Mouse (Mus musculus) bone marrow, adult 2 months (tissue): ENCODE data around the gene B4galt5. TPM values are rescaled to one million over a fixed set of nuclear protein-coding genes. Genes with fewer than 3 reads are reported as not detected.

Experiments
- H3K27ac ChIP-seq: fragments of 200-500 bp; 2 replicates; pipeline ENCODE4 v1.5.1; 2012; ENCODE audit warnings: low read depth, mild to moderate bottlenecking, control low read depth, inconsistent platforms, low read length; ENCODE audit not compliant: control insufficient read depth, poor library complexity, insufficient read depth
- H3K4me1 ChIP-seq: fragments of 200-500 bp; 2 replicates; pipeline ENCODE4 v1.6.1; 2011; ENCODE audit warnings: low read length; ENCODE audit not compliant: control insufficient read depth, insufficient read depth
- H3K4me3 ChIP-seq: fragments of 200-500 bp; replicated peaks from 2 replicates; pipeline ENCODE3; 2011; ENCODE audit warnings: mild to moderate bottlenecking, low read depth, low read length, control low read depth; ENCODE audit not compliant: control insufficient read depth
- CTCF ChIP-seq: fragments of 200-500 bp; IDR thresholded peaks from 2 replicates; pipeline ENCODE4 v1.5.1; 2011; ENCODE audit warnings: low read length, control low read depth; ENCODE audit not compliant: control insufficient read depth, insufficient read depth
- POLR2A ChIP-seq: fragments of 200-500 bp; IDR thresholded peaks from 2 replicates; pipeline ENCODE4 v1.6.1; 2011; ENCODE audit warnings: low read depth, mild to moderate bottlenecking, control low read depth, low read length, borderline replicate concordance; ENCODE audit not compliant: control insufficient read depth
- WGBS: fragments of 180-500 bp; shearing (Covaris S2); methylation state at CpG from one replicate; pipeline ENCODE4 v1.1.7; 2018; 5-methylcytosine and 5-hydroxymethylcytosine counted together
- polyA plus RNA-seq: library from polyadenylated mRNA; stranded (reverse); fragments of >200 nt; gene quantifications from 2 replicates; pipeline ENCODE4 v1.2.4, GENCODE M21; 2011; ENCODE audit warnings: low replicate concordance; ENCODE audit not compliant: missing spikeins, insufficient read depth, insufficient read length

The B4galt5 gene
- polyA plus RNA-seq, 1 experiment: 5.7 TPM

DNA sequence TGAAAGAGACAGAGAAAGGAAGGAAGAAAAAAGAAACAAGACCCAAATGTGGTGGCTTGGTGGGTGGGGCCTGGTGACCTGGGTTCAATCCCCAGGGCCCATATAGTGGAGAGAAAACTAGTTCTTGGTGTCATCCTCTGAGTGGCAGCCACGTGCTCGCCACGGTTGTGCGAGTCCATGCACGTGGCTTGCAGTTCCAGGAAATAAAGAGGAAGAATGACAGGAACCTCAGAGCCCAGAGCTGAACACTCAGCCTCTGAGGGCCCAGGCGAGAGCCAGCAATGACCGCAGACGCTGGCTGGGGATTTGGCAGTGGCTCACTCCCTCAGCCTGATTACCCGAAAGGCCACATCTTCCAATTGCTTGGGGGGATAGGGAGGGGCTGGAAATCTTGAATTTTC, 77.9 kb downstream of the B4galt5 start:
- Histone ChIP-seq H3K4me3 (no peak overlapping the region), H3K27ac (no peak overlapping the region), H3K4me1 (no peaks in the 10 kb centered on the region; the same call in 1 of the 2 replicates)
- 38% methylated on average over 9 of the region's 9 CpGs for WGBS
- no peak for TF ChIP-seq CTCF

DNA sequence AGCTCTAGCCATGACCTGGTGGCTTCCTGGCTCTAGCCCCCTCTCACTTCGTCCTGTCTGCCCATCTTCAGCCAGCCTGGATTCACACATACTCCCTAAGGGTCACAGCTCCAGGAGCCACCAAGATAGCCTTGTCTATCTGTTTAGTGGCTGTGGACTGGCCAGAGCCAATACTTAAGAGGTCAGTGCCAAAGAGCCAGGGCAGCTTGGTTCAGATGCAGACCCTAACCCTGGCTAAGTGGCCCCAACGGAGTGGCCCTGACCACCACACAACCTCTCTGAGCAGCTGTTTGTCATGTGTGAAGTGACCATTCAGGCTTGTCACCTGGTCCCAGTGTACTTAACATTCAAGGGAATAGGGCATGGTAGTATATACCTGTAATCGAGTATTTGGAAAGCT, 78.5 kb downstream of the B4galt5 start:
- Histone ChIP-seq H3K4me3 (no peak overlapping the region), H3K4me1 (no peaks in the 10 kb centered on the region; the same call in 1 of the 2 replicates), H3K27ac (no peak overlapping the region)
- no peak for TF ChIP-seq CTCF
- no peak for TF ChIP-seq POLR2A
- WGBS: 82% methylated on average over 3 of the region's 3 CpGs

DNA sequence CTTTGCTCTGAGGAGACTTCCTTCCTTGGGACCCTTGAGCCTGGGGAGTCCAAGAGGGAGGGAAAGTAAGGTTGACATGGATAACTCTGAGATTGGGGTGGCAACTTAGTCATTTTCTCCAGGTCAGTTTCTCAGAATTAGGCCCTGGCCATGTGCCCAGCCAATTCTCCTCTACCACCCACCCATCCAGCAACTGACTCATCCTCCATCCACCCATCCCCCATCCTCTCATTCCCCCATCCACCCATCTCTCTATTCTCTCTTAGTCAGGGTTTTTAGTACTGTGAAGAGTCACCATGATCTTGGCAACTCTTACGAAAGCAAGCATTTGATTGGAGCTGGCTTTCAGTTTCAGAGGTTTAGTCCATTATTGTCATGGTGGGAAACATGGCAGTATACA, 80.3 kb downstream of the B4galt5 start:
- no peak for TF ChIP-seq POLR2A
- TF ChIP-seq CTCF: no peak
- 80% methylated on average over 1 of the region's 1 CpGs for WGBS

DNA sequence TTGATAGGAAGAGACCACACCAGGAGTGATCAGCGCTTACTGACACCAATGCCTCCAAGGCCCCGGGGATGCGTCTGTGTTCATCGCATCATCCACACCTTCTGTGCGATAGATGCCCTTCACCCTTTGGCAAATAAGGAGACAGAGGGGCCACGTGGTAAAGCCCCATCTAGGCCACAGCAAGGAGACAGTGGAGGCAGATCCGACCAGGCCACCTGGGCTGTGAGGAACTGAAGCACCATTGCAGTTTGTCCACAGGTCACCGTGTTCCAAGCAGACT, 80.6 kb downstream of the B4galt5 start:
- Histone ChIP-seq H3K27ac (no peak overlapping the region), H3K4me1 (no peaks in the 10 kb centered on the region; the same call in 1 of the 2 replicates), H3K4me3 (no peak overlapping the region)
- no peak for TF ChIP-seq POLR2A
- TF ChIP-seq CTCF: no peak
- 84% methylated on average over 8 of the region's 8 CpGs for WGBS

More for the DNA sequence above, 80.3 kb downstream of the B4galt5 start:
- Histone ChIP-seq H3K27ac (no peak overlapping the region), H3K4me1 (no peaks in the 10 kb centered on the region; the same call in 1 of the 2 replicates), H3K4me3 (no peak overlapping the region)

DNA sequence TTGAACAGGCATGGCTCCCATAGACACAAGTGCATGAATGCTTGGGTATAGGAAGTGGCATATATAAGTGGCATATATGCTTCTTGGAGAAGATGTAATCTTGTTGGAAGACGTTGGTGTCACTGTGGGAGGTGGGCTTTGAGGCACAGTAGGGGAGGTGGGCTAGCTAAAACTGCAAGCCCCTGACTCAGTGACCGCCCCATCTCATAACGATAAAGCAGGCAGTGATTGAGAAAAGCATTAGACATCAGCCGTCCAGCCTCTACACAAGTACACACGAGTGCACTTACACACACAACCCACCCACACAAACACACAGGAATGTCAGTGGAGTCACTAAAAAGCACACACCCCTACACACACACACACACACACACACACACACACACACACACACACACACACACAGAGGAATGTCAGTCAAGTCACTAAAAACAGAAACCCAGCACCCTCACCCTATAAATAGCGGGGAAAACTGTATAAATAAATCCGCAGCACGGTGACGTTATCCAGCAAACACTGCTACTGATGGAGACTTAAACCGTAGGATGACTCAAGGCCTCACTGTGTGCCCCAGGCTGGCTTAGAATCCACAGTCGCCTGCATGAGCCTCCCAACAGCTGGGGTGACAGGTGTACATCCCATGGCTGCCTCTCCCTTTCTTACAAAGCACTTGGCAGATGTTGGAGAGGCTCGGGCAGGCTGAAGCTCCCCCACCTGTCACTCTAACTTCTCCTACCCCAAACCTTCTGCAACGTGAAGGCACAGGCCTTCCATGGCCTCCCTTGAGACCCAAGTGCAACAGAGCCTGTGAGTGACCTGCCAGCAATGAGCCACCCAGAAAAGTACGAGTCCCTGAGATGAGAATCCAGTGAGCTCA, 81.2 kb downstream of the B4galt5 start:
- H3K27ac ChIP-seq: no peak overlapping the region
- no peak overlapping the region for H3K4me3 ChIP-seq
- WGBS: 75% methylated on average over 14 of the region's 14 CpGs
- TF ChIP-seq CTCF: no peak
- no peak for TF ChIP-seq POLR2A
- no peaks in the 10 kb centered on the region; the same call in 1 of the 2 replicates for H3K4me1 ChIP-seq

DNA sequence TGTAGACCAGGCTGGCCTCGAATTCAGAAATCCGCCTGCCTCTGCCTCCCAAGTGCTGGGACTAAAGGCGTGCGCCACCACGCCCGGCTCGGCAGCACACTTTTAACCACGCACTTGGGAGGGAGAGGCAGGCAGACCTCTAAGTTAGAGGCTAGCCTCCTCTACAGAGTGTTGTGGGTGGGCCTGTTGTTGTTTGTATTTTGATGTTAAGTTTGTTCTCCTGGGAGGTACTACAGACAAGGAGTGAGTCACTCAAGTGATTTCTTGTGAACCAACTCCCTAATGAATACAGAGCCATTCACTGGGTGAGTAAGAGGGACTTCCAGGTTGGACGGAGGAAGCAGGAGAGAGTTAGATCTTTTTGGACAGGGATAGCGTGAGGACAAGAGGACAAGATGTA, 82.8 kb downstream of the B4galt5 start:
- TF ChIP-seq POLR2A: no peak
- TF ChIP-seq CTCF: no peak
- H3K27ac ChIP-seq: no peak overlapping the region
- H3K4me3 ChIP-seq: no peak overlapping the region
- 81% methylated on average over 10 of the region's 10 CpGs for WGBS
- no peaks in the 10 kb centered on the region; the same call in 1 of the 2 replicates for H3K4me1 ChIP-seq

DNA sequence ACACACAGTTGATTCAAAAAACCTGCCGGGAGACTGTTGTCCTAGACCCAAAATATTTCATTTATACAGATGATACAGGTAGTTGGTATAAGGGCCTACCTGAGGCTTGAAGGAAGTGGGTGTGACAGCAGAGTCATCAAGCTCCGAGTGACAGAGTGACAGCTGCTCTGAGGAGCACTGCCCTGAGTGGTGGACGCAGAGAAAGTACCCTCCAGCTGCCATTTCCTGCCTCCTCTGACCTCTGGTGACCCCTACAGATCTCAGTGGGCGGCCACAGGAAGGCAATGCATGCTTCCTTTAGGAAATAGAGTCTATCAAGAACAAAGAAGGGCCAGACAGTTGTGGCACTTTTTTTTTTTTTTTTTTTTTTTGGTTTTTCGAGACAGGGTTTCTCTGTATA, 83.2 kb downstream of the B4galt5 start:
- 32% methylated on average over 5 of the region's 5 CpGs for WGBS

DNA sequence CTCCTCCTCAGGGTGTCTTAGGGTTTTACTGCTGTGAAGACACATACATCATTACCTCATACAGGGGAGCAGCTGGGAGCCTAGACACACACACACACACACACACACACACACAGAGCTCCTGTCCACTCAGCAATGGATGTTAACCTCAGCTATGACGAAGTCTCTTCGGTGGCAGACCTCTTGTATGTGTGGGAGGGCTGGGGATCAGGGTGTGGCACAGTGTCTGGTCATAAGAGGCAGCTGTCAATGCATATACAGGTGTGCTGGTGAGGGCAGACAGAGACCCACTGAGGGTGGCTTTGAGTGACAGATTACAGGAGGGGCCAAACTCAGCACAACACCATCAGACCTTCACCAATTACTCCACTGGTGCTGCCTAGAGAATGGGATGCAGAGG, 84.0 kb downstream of the B4galt5 start:
- Histone ChIP-seq H3K4me1 (no peaks in the 10 kb centered on the region), H3K4me3 (no peak overlapping the region), H3K27ac (no peak overlapping the region)
- 72% methylated on average over 2 of the region's 2 CpGs for WGBS
- no peak for TF ChIP-seq CTCF
- TF ChIP-seq POLR2A: no peak

More for the DNA sequence above, 83.2 kb downstream of the B4galt5 start:
- Histone ChIP-seq H3K4me3 (no peak overlapping the region), H3K27ac (no peak overlapping the region), H3K4me1 (no peaks in the 10 kb centered on the region)
- no peak for TF ChIP-seq CTCF

DNA sequence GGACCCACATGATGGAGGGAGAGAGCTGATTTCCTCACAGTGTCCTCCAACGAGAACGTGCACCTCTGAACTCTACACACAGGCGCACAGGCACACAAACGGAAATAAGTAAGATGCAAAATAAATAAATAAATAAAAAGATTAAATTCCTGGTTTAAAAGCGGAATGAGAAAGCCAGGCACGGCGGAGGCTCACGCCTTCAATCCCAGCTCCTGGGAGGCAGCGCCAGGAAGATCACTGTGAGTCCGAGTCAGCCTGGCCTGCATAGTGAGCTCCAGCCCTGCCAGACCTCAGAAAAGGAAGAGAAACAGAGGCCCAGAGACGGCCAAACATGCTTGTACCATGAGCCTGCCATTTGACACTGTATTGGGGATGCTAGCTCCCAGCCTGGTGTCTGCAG, 85.1 kb downstream of the B4galt5 start:
- Histone ChIP-seq H3K27ac (no peak overlapping the region), H3K4me1 (no peaks in the 10 kb centered on the region), H3K4me3 (no peak overlapping the region)
- 81% methylated on average over 11 of the region's 11 CpGs for WGBS
- TF ChIP-seq CTCF: no peak
- TF ChIP-seq POLR2A: no peak
